Mouse (Mus musculus): ENCODE measurements at regions not wholly inside any gene's neighbourhood (a gene's known extent, or its start where the extent isn't known, plus 50 kb on each side); places are given as distances from the start of the nearest gene placed in this dataset.

- TF ChIP-seq GATA1 (IDR thresholded peaks at IDR 0.05; ENCODE audit: borderline replicate concordance, low read length) (no peak), FLI1 (IDR thresholded peaks at IDR 0.05; ENCODE audit: low read length) (no peak)
Observed at GRCm38 (mm10) chr11:24665310-24665709, 587.5 kb downstream of the Bcl11a start.

All from megakaryocyte, embryonic 14.5 days (primary cell).